Mouse (Mus musculus) c-Kit-negative CD71-positive TER-119-positive erythroid progenitor cells, embryonic 14.5 days (primary cell): ENCODE results near the gene Dolk.
A peak's percentile ranks its signal among the peaks of the same experiment; 100 is the strongest.

Source experiments
- DNase-seq: peaks from one replicate; pipeline ENCODE4 v3.0.0-alpha.2; 2013; ENCODE audit warnings: low read depth, low spot score

Dolk gene

GRCm38 (mm10) chr2:30286192-30287026 is at the start of gene Dolk, which contains the start of gene Nup188:
Gene Dolk, minus strand, starts transcription at chr2:30286334.
Gene Nup188, plus strand, starts transcription at chr2:30286397.
- DNase-seq: peak; percentile 90

DNA sequence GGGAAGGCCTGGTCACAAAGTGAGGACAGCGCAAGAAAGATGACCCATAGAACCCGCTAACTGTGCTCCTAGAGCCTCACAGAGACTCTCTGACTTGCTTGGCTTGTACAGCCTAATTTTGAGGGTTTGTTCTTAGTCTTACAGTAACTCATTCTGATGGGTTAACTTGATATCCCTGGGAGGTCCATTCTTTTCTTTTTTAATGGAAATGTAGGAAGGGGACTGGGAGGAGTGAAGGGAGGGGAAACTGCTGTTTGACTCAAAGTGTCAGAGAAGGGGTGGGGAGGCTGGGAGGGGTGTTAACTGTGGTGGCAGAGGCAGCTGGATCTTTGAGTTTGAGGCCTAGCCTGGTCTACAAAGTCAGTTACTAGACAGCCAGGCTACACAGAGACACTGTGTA is 49.2 kb upstream of the Dolk start:
- DNase-seq: no peak

- DNase-seq: no peak
Measured at GRCm38 (mm10) chr2:30328791-30329190, 42.7 kb upstream of the Dolk start.

- DNase-seq: no peak
Measured at GRCm38 (mm10) chr2:30327276-30327675, 41.1 kb upstream of the Dolk start.

- DNase-seq: no peak
Measured at GRCm38 (mm10) chr2:30325296-30325695, 39.2 kb upstream of the Dolk start.

DNA sequence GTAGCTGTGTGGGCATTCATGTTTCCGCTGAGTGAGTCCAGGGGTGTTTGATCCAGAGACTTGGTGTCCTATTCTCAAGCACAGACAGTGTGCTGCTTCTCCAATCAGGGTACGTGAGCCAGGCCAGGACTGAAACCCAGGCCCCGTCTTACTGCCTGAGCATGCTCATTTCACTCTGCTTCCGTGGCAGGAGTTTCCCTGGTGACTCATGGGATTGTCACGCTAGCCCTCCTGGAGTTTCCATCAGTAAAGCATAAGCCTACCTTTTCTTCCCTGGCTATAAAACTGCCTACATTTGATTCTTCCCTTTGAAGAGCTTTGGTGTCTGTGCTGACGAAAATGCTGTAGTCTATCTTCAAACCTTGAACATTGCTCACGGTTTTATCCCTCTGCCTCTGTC is 37.0 kb upstream of the Dolk start:
- DNase-seq: no peak

- no peak for DNase-seq
Measured at GRCm38 (mm10) chr2:30319260-30319659, 33.1 kb upstream of the Dolk start.

DNA sequence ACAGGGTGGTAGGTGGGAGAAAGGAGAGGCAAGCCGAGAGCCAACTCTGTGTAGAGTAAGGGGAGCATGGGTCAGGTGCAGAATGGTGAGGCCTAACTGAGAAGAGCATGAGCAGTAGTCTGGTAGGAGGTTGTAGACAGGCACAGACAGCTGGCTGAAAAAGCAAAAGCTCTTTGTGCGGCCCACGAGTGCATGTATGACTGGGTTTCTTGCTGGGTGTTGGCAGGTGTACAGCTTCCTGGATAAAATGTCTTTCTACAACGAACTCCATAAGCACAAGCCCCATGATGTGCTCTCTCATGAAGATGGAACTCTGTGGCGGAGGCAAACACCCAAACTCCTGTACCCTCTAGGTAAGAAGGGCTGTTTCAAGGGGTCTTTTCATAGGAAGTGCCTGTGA is 30.8 kb upstream of the Dolk start:
- DNase-seq: no peak

DNA sequence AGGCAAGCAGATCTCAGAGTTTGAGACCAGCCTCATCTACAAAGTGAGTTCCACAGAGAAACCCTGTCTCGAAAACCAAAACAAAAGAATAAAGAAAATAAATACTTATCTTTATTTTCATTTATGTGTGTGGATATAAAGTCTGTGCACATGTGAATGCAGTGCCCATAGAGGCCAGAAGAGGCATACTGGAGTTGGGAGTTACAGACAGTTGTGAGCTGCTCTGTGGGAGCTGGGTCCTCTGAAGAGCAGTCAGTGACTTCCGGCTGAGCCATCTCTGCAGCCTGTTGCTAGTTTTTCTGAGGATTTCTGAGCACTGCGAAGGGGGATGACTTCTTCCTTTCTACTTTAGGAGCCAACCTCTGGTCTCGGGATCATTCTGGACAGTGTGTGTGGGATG is 30.0 kb upstream of the Dolk start:
- DNase-seq: no peak

- DNase-seq: no peak
Measured at GRCm38 (mm10) chr2:30311481-30311880, 25.3 kb upstream of the Dolk start.

- DNase-seq: no peak
Measured at GRCm38 (mm10) chr2:30309351-30309750, 23.2 kb upstream of the Dolk start.

DNA sequence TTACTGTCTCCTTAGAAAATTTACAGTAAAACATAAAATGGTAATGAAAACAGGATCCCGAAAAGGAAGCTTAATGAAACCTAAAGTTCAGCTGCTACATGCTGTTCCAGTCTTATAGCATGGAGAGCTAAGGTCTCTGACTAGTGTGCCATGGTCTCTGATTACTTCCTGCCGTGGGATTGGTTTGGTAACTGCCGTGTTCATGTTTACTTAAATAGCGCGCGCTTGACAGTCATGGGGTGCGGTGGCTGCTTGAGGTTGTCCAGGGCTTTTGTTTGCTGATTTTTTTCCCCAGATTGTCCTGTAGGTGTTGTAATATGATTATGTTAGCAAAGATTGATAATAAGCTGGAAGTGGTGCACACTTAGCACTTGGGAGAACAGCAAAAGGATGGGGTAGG is 20.0 kb upstream of the Dolk start:
- no peak for DNase-seq

- no peak for DNase-seq
Measured at GRCm38 (mm10) chr2:30299966-30300365, 13.8 kb upstream of the Dolk start.

- DNase-seq: no peak
Measured at GRCm38 (mm10) chr2:30299525-30299924, 13.4 kb upstream of the Dolk start.

DNA sequence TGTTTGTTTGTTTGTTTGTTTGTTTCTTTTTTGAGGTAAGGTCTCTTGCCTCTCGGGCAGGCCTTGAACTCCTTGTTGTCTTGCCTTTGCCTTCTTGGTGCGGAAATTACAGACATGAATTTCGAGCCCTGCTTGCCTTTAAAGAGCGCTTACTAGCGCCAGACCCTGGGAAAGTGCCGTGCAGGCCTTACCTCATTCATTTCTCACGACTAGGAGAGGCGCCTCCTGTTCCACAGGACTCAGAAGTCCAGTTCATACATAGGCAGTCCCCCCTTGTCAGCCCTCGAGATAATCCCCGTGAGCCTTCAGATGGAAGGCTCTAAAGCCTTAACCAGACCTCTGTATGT is 866 bp upstream of the Dolk start:
- no peak for DNase-seq

GRCm38 (mm10) chr2:30285416-30286181 is 535 bp downstream of the Dolk start:
- DNase-seq: no peak

DNA sequence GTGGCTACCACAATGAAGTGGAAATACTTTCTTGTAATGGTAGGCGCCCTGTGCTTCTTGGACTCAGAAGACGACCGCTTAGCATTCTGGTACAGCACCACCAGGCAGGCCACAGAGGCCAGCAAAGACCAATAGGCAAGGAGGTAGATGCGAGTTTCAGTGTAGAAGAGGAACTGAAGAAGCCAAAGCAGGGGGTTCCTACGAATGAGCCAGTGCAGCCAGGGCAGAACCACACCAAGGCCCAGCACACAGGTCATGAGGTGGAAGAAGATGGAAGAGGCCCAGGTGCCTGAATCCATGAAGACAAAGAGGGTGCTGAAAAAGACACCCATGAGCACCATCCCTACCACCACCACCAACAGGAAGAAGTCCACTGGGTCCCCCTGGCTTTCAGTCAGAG is 1.1 kb downstream of the Dolk start:
- DNase-seq: no peak

DNA sequence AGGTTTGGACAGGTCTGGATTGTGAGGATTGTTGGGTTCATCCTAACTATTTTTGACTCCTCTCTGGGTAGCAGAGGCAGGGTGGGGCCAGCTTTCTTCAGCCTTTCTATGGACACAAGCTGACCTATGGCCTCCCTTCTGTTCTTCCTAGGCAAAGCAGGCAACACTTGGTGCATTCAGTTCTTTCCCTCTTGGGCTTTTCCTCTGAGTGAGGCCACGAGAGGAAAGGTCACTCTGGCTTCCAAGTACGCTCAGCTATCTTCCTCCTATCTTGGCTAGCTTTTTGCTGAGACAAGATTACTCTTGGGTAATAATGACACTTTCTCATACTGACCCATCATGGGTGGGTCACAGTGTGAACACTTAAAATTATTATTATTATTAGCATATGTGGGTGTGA is 2.9 kb downstream of the Dolk start:
- DNase-seq: no peak

GRCm38 (mm10) chr2:30281651-30282050 is 4.5 kb downstream of the Dolk start:
- DNase-seq: no peak

GRCm38 (mm10) chr2:30280743-30281142 is 5.4 kb downstream of the Dolk start, which contains the start of gene Gm28038:
Gene Gm28038, plus strand, starts transcription at chr2:30281043.
- DNase-seq: no peak

DNA sequence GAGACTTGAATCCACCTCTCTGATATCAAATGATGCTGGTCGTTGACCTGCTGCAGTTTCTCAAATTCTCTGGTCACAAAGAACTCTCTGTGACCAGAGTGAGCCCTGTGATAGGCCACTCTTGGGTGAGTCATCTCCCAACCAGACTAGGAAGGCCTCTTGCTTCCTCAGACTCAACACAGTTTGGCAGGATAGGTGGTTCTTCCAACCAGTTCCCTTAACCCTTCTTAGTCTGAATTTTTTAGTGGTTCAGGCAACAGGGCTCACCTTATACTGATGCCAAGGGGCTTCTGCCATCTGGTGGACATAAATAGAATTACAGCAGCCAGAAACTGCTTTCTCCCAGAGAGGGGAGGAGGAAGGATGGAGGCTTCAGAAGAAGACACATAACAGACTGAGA is 16.0 kb downstream of the Dolk start:
- peak; percentile 42 for DNase-seq

DNA sequence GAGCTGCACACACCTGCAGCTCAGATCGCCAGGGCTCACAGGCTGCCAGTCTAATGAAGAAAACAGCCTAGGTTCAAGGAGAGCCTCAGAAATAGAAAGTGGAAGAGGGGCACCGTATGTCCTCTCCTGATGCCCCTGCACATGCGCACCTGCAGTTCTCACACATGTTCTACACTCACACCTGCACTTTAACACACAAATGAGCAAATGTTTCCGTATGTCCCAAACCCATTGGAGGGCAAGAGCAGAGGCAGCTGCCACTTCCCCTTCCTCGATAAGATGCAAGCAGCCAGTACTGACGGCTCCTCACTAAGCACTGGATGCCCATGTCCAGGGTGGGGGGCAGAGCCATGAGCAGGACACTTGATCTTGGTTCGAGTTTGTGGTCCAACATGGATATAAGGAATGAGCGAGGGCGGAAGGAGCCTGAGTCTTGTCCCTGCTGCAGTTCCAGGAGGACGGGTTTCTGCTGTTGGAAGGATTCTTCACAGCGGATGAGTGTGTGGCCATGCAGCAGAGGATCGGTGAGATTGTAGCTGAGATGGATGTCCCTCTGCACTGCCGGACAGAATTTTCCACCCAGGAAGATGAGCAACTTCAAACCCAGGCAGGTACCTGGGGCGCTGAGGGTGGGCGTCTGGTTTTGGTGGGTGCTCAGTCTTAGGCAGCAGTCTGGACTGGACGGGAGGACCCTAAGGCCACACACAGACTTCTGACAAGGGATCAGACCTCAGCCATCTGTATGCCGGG is 16.7 kb downstream of the Dolk start:
- no peak for DNase-seq
